Mouse (Mus musculus) right cerebral cortex, adult 2 months (tissue): ENCODE results near the gene Glb1.
A peak's percentile ranks its signal among the peaks of the same experiment; 100 is the strongest.

ENCODE experiments used
- DNase-seq, 2 experiments: peaks; one replicate each; pipeline ENCODE4 v3.0.0; 2021 to 2022; ENCODE audit warnings: low spot score in 2 of 2

Glb1 gene

DNA sequence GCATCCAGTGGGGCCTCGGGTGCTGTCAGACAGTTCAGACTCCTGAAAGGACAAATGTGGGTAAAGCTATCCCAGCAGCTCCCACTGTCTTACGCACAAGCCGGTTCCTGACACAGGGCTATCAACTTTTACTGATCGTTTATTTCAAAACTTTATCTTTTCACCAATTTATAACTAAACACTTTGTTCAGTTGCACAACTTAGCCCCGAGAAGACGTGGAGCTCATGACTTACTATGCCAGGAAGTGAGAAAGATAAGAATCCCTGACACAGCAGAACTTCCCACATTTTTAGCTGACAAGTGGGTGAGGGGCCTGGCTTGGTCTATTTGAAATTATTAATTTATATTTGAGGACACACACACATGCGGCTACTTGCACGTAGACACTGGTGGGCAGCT lies 6.2 kb upstream of the Glb1 start:
- DNase-seq = no peak

DNA sequence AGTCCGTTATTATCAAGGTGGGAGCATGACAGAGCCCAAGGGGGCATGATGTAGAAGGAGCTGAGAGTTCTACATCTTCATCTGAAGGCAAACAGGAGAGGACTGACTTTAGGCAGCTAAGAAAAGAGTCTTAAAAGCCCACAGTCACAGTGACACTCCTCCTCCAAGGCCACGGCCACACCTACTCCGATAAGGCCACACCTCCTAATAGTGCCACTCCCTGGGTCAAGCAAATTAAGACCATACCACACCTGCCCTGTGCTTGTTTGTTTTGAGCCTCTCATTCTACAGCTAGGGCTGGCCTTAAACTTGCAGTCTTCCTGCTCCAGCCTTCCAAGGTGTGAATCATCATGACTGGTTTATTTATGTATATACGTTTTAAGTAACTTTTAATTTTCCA lies 5.6 kb upstream of the Glb1 start:
- no peak for DNase-seq

DNA sequence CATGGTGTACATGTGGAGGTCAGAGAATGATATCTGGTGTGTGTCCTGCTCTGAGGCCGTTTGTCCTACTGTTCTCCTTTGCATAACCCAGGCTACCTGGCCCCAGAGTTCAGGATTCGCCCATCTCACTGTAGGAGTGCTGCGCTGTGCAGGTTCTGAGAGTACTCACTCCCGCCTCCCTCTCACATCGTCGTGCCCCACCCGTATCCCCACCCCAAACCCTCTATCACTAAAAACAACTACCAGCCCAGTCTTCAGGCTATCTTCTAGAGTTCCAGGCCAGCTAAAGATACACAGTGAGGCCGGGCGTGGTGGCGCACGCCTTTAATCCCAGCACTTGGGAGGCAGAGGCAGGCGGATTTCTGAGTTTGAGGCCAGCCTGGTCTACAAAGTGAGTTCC lies 1.2 kb upstream of the Glb1 start:
- DNase-seq = no peak

DNA sequence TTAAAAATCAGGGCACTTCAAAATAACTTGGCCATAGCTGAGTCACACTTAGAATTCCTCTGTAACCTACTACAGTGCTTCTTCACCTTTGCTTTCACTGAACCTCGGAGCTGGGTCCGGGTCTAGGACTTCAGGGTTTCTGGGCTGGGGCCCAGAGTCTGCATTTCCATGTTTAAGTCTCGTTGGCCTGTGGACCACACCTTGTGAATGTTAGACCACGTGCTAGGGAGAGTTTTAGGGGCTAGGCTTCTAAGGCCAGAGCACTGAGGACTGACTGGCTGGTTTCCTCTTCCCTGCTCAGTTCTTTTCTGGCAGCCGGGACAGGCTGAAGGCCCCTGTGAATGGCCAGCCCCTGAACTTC lies 308 bp upstream of the Glb1 start:
- no peak for DNase-seq

DNA sequence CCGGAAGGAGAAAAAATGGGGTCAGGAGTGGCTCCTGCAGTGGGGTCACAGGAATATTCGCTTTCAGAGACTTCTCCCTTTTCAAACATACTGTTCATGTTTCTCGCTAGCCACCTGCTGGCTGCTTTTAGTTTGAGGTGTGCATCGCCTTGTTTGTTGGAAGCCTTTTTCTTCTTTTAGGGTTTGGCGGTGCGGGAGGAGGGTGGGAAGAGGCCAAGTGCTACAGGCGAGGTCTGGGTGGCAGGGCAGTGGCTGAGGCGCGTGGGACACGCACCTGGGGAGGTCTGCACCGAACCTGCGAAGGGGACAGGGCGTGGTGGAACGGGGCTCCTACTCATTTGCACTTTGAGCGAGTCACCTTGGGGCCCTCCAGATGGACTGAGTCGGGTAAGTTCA lies 807 bp downstream of the Glb1 start:
- DNase-seq = peak in 1 of 2 experiments; percentile 47

DNA sequence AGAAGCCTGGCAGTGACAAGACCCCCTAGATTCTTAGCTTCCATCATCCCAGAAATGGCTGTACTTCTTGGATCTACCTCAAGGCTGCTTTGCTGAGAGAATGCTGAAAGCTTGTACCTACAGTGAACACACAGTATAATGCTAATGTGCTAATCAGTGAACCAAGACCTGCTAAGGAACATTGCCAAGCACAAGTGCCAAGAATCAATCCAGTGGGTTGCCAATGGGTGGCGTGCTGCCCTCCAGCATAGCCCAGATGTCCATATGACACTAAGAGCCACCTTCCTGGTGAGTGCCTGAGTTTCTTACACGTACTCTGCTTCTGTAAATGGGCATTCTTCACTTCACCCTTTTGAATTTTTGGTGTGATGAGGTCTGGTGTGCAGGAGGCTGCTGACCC lies 6.8 kb downstream of the Glb1 start:
- DNase-seq = no peak

DNA sequence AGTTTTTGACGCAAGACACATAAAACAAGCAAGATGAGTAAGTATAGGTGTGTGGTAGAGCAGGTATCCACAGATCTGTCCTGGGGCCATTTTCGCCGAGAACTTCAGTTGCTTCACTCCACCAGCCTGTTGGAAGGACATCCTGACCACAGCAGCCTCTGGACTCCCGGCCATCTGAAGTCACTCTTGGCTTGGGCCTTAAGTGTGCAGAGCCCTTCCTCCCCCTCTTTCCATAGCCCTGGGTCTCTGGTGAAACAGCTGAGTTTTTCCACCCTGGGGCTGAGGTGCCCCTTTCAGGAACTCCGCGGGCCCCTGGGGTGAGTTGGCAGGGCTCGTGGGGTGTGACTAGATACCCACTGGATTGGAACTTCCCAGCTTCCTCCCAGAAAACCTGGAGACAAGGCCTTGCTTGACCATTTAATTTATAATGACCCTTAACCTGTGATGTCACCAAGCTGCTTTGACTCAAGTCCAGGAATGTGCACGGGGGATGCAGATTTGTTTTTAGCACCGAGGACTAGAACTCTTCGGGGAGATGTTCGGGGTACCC lies 9.5 kb downstream of the Glb1 start:
- DNase-seq = no peak

DNA sequence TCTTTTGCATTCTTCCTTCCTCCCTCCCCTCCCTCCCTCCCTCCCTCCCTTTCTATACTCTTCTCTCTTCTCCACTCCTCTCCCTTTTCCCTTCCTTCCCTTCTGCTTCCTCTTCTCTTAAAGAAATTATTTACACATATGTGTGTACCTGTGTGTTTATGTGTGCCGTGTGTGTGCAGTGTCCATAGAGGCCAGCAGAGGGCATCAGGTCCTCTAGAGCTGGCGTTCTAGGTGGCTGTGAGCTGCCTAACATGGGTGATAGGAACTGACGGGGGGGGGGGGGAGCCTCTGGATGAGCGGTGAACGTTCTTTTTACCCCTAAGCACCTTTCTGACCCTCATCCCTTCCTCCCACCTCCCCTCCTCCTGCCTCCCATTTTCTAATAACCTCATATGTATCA lies 10.4 kb downstream of the Glb1 start:
- DNase-seq = no peak

DNA sequence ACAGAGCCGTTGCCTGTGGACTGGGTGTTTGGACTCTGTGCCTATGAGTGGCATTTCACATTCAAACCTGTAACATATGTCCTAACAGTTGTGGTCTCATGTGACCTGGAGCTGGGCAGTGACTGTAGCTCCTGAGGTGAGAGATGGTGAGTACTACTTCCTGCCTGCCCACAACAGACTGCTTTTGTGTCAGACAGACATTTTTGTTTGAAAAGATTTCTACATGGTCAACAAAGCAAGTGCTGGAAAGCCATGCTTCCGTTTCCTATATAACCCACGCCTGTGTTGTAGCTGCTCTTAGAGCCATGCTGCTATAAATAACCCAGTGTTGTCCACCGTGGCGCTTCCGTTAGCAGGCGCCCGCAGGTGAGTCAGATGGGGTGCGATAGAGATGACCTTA lies 11.5 kb downstream of the Glb1 start:
- DNase-seq = no peak

DNA sequence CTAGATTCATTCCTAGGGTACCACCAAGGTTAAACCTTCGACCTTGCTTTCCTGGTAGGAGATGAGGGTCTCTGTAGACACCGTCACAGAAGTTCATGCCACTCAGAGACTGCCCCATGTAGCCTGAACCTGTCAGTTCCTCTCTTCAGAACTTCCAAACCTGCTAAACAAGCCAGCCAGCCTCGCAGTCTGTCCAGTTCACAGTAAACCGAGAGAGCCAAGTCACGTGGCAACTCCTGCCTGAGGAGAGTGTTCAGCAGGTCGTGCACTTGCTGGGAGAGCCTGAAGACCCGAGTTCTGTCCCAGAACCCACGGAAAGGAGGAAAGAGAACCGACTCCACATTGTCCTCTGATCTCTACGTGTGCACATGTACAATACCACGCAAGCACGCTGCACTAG lies 13.0 kb downstream of the Glb1 start:
- no peak for DNase-seq

DNA sequence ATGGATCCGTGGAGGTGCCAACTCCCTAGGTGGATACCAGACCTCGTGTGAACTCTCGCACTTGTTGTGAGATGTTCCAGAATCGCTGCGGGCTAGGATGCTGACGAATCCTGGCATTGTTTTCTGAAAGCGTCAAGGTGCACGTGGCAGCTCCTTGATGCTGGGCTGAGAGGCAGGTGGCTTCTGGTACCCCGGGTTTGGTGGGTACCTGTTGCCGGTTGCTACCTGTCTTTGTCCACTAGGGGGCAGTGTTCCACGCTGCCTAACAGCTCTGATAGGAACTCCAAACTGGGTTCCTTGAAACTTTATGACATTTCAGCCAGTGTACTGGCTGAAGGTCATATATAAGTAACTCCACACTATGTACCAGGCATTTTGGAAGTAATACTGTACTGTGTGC lies 14.8 kb downstream of the Glb1 start:
- DNase-seq = peak; percentile 28 to 55

DNA sequence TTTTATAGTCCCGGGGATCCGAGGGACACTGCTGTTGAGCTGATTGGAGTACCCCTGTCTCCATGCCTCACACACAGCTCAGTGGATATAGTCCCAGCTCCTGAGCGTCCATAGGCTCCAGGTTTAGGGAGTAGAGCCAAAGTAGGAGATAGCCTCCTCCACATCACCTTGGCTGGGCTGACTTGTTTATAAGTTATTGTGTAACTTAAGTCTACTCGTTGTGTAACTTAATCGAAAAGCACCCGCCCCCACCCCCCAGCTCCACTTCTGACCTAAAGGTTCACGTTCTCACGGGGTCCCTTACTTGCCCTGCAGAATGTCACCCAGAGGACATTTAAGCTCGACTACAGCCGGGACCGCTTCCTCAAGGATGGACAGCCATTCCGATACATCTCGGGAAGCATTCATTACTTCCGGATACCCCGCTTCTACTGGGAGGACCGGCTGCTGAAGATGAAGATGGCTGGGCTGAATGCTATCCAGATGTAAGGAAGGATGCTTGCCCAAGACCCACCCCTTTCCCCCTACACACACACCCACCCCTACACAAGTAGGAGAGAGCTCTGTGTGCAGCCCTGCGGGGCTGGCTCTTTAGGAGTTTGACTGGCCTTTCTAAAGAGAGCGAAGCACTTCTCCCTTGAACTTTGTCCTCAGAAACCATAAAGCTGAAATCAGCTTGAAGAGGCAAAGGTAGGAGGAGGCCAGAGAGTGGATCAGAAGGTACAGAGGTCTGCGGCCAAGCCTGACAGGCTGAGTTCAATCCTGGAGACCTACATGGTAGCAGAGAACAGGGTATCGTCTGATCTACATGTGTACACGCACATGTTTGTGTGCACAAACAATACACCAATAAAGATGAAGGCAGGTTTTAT lies 16.0 kb downstream of the Glb1 start:
- no peak for DNase-seq

DNA sequence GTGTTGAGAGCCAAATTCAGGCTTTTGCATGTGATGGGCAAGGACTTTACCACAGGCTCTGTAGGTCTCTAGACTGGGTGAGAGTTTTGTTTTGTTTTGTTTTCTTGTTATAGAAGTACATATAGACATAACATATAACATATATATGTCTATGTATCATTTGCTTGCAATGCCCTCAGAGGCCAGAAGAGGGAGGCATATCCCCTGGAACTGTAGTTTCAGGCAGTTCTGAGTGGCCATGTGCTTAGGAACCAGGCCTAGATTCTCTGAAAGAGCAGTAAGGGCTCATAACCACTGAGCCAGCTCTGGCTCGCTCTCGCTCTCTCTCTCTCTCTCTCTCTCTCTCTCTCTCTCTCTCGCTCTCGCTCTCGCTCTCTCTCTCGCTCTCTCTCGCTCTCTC lies 17.3 kb downstream of the Glb1 start:
- peak; percentile 19 to 22 for DNase-seq

DNA sequence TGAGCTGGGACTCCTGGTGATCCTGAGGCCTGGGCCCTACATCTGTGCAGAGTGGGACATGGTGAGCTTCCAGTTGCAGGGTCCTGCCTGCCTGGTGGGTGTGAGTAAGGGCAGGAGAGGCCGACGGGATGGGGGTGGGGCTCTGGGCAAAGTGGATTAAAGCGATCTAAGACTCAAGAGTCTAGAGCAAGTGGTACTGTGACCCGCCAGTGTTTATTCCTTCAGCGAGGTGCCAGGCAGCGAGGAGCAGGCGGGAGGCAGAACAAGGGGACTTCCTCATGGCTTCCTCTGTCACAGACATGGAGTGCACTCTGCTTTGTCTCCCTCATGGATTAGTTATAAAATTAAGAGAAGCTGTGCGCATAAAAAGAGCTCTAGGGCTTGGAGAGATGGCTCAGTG lies 19.6 kb downstream of the Glb1 start:
- no peak for DNase-seq

DNA sequence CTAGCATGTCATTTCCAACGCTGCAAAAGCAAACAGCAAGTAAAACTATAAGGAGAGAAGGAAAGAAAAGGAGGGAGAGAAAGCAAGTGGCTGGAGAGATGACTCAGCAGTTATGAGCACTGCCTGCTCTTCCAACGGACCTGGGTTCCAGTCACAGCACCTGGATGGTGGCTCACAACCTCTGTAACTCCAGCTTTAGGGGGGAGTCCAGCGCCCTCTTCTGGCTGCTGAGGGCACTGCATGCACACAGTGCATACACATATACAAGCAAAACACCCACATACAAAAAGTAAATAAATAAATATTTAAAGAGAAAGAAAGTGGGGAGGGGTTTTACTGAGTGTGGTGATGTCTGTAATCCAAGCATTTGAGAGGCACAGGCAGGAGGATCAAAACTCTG lies 20.2 kb downstream of the Glb1 start:
- no peak for DNase-seq

DNA sequence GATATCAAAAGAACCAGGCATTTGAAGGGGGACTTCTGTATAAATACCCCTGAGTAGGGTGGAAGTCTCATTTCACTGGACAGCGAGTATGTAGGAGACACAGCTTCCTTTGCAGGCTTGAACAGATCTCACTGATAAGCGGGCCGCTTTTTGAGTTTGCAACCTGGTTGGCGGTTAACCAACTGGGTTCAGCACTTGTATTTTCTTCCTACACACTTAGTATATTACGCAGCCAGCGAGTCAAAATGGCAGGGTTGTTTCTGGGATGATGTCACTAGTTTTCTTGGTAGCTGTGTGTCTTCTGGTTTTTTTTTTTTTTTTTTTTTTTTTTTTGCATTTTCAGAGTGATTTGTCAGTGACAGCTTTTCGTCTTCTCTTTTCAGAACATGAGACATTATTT lies 20.9 kb downstream of the Glb1 start:
- DNase-seq = no peak

DNA sequence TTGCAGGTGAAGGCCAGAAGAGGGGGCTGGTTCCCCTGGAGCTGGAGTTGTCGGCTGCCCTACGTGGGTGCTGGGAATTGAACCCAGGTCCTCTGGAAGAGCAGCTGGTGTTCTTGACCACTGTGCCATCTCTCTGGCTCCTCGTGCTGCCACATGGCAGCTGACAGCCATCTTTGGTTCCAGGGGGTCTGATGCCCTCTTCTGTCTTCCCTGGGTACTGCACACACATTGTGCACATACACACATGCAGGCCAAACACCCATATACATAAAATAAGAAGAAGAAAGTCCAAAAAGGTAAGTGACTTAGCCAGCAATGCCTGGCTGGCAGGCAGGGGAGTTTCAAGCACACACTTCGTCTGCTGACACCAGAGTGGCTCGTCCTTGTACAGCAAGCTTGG lies 24.7 kb downstream of the Glb1 start:
- DNase-seq = no peak

DNA sequence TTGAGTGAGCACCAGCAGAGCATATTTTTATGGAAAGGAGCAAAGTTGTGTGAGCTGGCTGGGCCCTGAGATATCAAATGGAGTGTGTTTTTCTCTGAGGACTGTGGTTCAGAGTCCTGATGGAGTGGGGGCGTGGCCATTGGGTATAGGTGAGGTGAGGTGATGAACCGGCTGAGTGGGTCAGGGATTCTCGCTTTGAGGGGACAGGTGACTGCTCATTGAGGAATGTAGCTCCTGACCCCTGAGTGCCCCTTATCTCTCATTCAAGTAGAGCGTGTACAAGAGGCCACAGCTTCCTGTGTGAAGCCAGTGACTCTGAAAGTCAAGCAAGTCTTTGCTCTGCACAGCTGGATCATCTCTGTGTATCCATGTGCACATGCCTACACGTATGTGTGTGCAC lies 25.3 kb downstream of the Glb1 start:
- DNase-seq = no peak

DNA sequence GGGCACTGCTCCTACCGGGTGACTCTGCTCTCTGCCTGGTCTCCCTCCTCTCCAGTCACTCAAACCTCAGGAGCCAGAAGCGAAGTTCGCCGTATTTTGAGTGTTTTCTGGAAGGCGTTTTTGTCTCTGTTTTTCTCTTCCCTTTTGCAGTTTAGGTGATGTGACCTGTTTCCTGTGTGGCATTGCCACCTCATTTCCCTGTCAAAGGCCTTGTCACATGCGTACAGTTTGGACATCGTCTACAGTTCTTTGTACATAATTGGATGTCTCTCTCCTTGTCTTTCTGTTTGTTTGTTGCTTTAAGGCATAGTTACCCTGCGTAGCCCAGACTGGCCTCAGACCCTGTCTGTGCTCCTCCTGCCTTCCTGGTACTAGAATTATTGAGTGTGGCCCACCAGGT lies 26.5 kb downstream of the Glb1 start:
- no peak for DNase-seq

DNA sequence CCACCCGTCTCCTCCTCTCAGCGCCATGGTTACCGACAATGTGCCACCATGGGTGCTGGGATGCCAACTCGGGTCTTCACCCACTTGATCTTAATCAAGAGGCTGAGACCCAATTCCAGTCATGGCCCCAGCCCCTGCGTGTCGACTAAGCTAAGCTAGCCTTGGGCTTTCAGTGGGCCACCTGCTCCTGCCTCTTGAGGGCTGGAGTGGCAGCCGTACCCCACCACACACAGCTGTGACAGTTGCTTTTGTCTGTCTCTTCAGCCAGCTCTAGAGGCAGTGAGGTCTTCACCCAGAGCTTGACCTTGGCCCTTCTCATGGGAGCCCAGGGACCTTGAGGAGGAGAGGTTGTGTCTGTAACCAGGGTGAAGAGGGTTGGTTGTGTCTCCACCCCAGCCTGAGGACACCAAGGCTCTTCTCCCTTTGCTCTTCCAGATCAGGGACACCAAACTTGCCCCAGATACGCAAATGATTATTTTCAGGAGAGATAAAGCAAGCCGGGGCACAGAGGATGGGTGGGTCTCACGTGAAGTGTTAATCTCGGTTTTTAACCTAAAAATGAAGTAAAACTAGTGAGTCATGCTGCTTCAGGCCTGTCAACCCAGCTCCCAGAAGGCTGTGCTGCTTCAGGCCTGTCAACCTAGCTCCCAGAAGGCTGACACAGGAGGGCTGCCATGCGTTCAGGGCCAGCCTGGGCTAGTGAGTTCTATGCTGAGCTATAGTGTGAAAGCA lies 27.4 kb downstream of the Glb1 start:
- DNase-seq = no peak

DNA sequence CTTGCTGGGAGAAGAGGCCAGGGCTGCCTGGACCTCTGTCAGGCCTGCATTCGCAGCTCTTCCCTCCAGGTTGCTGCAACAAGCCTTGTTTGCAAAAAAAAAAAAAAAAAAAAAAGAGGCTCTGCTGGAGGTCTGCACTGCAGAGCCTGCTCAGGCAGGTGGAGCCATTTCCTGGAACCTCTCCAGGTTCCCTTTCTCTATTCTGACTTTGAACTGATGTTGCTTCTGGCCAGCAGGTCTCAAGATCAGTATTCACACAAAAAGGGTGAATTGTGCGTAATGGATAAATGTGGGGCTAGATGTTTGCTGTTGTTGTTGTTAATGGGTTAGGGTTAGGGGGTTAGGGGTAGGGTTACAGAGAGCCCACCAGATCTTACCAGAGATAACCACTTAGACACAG lies 34.8 kb downstream of the Glb1 start:
- DNase-seq = no peak

DNA sequence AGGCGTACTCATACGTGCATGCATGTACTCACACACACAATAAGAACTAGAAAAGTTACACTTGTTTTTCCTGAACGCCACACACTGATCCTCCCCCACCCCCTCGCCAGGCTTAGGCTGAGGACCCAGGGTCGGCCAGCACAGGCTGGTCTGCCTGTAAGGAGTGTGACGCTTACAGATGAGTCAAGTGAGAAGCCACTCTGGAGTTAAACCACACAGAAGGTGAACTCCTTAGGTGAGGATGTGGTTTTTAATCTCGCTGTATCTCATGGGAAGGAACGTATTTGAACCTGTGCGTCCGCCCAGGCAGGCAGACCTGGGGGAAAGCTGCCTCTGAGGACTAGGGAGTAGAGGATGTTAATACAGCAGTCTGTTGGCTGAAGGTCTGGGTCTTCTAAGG lies 39.7 kb downstream of the Glb1 start:
- DNase-seq = no peak

DNA sequence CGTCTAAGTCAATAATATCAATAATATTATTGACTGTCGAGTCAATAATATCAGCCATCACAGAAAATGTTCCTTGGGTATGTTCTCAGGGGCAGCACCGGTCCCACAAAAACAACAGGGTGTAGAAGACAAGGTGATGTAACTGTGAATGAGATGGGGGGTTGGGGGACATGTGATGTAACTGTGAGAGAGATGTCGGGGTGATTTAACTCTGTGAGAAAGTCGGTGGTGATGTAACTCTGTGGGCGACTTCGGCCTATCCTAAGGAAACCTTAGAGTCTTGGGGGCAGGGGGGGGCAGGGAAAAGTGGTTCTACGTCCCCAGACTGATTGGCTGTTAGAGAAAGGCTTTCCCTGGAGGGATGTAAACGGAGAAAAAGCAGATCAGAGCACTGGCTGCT lies 41.3 kb downstream of the Glb1 start:
- DNase-seq = no peak
